Mouse (Mus musculus): ENCODE measurements at regions not wholly inside any gene's neighbourhood (a gene's known extent, or its start where the extent isn't known, plus 50 kb on each side); places are given as distances from the start of the nearest gene placed in this dataset.

- H3K9ac ChIP-seq (replicated peaks; ENCODE audit: low read length), result no peak overlapping the region
- no peaks in the 10 kb centered on the region for H3K9me3 ChIP-seq (replicated peaks; ENCODE audit: control insufficient read depth, low read length)
- 52% methylated on average over 6 of the region's 6 CpGs for WGBS
- no peak overlapping the region for H3K4me3 ChIP-seq (ENCODE audit: low read depth, low read length)
- DNase-seq (ENCODE audit: low spot score) (no peak), ATAC-seq (replicated peaks; ENCODE audit: insufficient number of reproducible peaks, low FRiP score, low TSS enrichment, low read depth) (no peak)
- no peak overlapping the region for H3K4me2 ChIP-seq (ENCODE audit: low read depth, low read length)
- H3K27me3 ChIP-seq (ENCODE audit: control insufficient read depth, insufficient read depth, low read length), result no peaks in the 10 kb centered on the region
- H3K36me3 ChIP-seq (replicated peaks; ENCODE audit: control insufficient read depth, insufficient read depth, low read depth, low read length), result no peaks in the 10 kb centered on the region
- no peaks in the 10 kb centered on the region for H3K4me1 ChIP-seq (ENCODE audit: control insufficient read depth, insufficient read depth, low read length)
- no peak overlapping the region for H3K27ac ChIP-seq (replicated peaks; ENCODE audit: low read depth, low read length)
Measured at GRCm38 (mm10) chr10:9239956-9240355, 354.1 kb upstream of the Sash1 start.

GRCm38 (mm10) chr10:9231751-9232150 is 345.9 kb upstream of the Sash1 start:
- DNase-seq (ENCODE audit: low spot score) (no peak), ATAC-seq (replicated peaks; ENCODE audit: insufficient number of reproducible peaks, low FRiP score, low TSS enrichment, low read depth) (no peak)
- no peaks in the 10 kb centered on the region for H3K4me1 ChIP-seq (ENCODE audit: control insufficient read depth, insufficient read depth, low read length)
- no peak overlapping the region for H3K27ac ChIP-seq (replicated peaks; ENCODE audit: low read depth, low read length)
- 87% methylated on average over 3 of the region's 3 CpGs for WGBS
- H3K27me3 ChIP-seq (ENCODE audit: control insufficient read depth, insufficient read depth, low read length), result no peaks in the 10 kb centered on the region
- no peaks in the 10 kb centered on the region for H3K36me3 ChIP-seq (replicated peaks; ENCODE audit: control insufficient read depth, insufficient read depth, low read depth, low read length)
- no peak overlapping the region for H3K9ac ChIP-seq (replicated peaks; ENCODE audit: low read length)
- H3K4me2 ChIP-seq (ENCODE audit: low read depth, low read length), result no peak overlapping the region
- no peak overlapping the region for H3K4me3 ChIP-seq (ENCODE audit: low read depth, low read length)
- H3K9me3 ChIP-seq (replicated peaks; ENCODE audit: control insufficient read depth, low read length), result no peaks in the 10 kb centered on the region

GRCm38 (mm10) chr10:9229116-9229515 is 343.2 kb upstream of the Sash1 start:
- H3K4me3 ChIP-seq (ENCODE audit: low read depth, low read length), result no peak overlapping the region
- ATAC-seq (replicated peaks; ENCODE audit: insufficient number of reproducible peaks, low FRiP score, low TSS enrichment, low read depth), result no peak
- no peaks in the 10 kb centered on the region for H3K36me3 ChIP-seq (replicated peaks; ENCODE audit: control insufficient read depth, insufficient read depth, low read depth, low read length)
- no peak for DNase-seq (ENCODE audit: low spot score)
- no peaks in the 10 kb centered on the region for H3K27me3 ChIP-seq (ENCODE audit: control insufficient read depth, insufficient read depth, low read length)
- no peak overlapping the region for H3K27ac ChIP-seq (replicated peaks; ENCODE audit: low read depth, low read length)
- 86% methylated on average over 11 of the region's 11 CpGs for WGBS
- no peak overlapping the region for H3K4me2 ChIP-seq (ENCODE audit: low read depth, low read length)
- H3K9me3 ChIP-seq (replicated peaks; ENCODE audit: control insufficient read depth, low read length), result no peaks in the 10 kb centered on the region
- H3K9ac ChIP-seq (replicated peaks; ENCODE audit: low read length), result no peak overlapping the region
- H3K4me1 ChIP-seq (ENCODE audit: control insufficient read depth, insufficient read depth, low read length), result no peaks in the 10 kb centered on the region

- Histone ChIP-seq H3K4me3 (ENCODE audit: low read depth, low read length) (no peak overlapping the region), H3K27me3 (ENCODE audit: control insufficient read depth, insufficient read depth, low read length) (no peaks in the 10 kb centered on the region), H3K9ac (replicated peaks; ENCODE audit: low read length) (no peak overlapping the region), H3K4me1 (ENCODE audit: control insufficient read depth, insufficient read depth, low read length) (no peaks in the 10 kb centered on the region), H3K4me2 (ENCODE audit: low read depth, low read length) (no peak overlapping the region), H3K27ac (replicated peaks; ENCODE audit: low read depth, low read length) (no peak overlapping the region), H3K36me3 (replicated peaks; ENCODE audit: control insufficient read depth, insufficient read depth, low read depth, low read length) (no peaks in the 10 kb centered on the region), H3K9me3 (replicated peaks; ENCODE audit: control insufficient read depth, low read length) (no peaks in the 10 kb centered on the region)
- 10% methylated on average over 1 of the region's 1 CpGs for WGBS
- DNase-seq (ENCODE audit: low spot score) (peak; percentile 57), ATAC-seq (replicated peaks; ENCODE audit: insufficient number of reproducible peaks, low FRiP score, low TSS enrichment, low read depth) (no peak)
Measured at GRCm38 (mm10) chr10:9227361-9227760, 341.5 kb upstream of the Sash1 start.

- no peak overlapping the region for H3K27ac ChIP-seq (replicated peaks; ENCODE audit: low read depth, low read length)
- H3K9me3 ChIP-seq (replicated peaks; ENCODE audit: control insufficient read depth, low read length), result no peaks in the 10 kb centered on the region
- WGBS, result 30% methylated on average over 2 of the region's 2 CpGs
- ATAC-seq (replicated peaks; ENCODE audit: insufficient number of reproducible peaks, low FRiP score, low TSS enrichment, low read depth), result no peak
- no peaks in the 10 kb centered on the region for H3K4me1 ChIP-seq (ENCODE audit: control insufficient read depth, insufficient read depth, low read length)
- H3K27me3 ChIP-seq (ENCODE audit: control insufficient read depth, insufficient read depth, low read length), result no peaks in the 10 kb centered on the region
- no peaks in the 10 kb centered on the region for H3K36me3 ChIP-seq (replicated peaks; ENCODE audit: control insufficient read depth, insufficient read depth, low read depth, low read length)
- H3K4me3 ChIP-seq (ENCODE audit: low read depth, low read length), result no peak overlapping the region
- no peak overlapping the region for H3K4me2 ChIP-seq (ENCODE audit: low read depth, low read length)
- no peak for DNase-seq (ENCODE audit: low spot score)
- no peak overlapping the region for H3K9ac ChIP-seq (replicated peaks; ENCODE audit: low read length)
Measured at GRCm38 (mm10) chr10:9210646-9211045, 324.8 kb upstream of the Sash1 start.

GRCm38 (mm10) chr10:9204096-9204495 is 318.2 kb upstream of the Sash1 start:
- no peak overlapping the region for H3K4me3 ChIP-seq (ENCODE audit: low read depth, low read length)

GRCm38 (mm10) chr10:9203323-9203722 is 317.5 kb upstream of the Sash1 start:
- H3K4me2 ChIP-seq (ENCODE audit: low read depth, low read length), result no peak overlapping the region
- H3K36me3 ChIP-seq (replicated peaks; ENCODE audit: control insufficient read depth, insufficient read depth, low read depth, low read length), result no peaks in the 10 kb centered on the region
- H3K9me3 ChIP-seq (replicated peaks; ENCODE audit: control insufficient read depth, low read length), result no peaks in the 10 kb centered on the region
- H3K9ac ChIP-seq (replicated peaks; ENCODE audit: low read length), result no peak overlapping the region
- H3K4me1 ChIP-seq (ENCODE audit: control insufficient read depth, insufficient read depth, low read length), result no peaks in the 10 kb centered on the region
- H3K27me3 ChIP-seq (ENCODE audit: control insufficient read depth, insufficient read depth, low read length), result no peaks in the 10 kb centered on the region
- DNase-seq (ENCODE audit: low spot score), result no peak
- 81% methylated on average over 6 of the region's 6 CpGs for WGBS
- no peak overlapping the region for H3K27ac ChIP-seq (replicated peaks; ENCODE audit: low read depth, low read length)
- H3K4me3 ChIP-seq (ENCODE audit: low read depth, low read length), result no peak overlapping the region
- no peak for ATAC-seq (replicated peaks; ENCODE audit: insufficient number of reproducible peaks, low FRiP score, low TSS enrichment, low read depth)

More at GRCm38 (mm10) chr10:9204096-9204495, 318.2 kb upstream of the Sash1 start:
- Histone ChIP-seq H3K9ac (replicated peaks; ENCODE audit: low read length) (no peak overlapping the region), H3K27ac (replicated peaks; ENCODE audit: low read depth, low read length) (no peak overlapping the region), H3K9me3 (replicated peaks; ENCODE audit: control insufficient read depth, low read length) (no peaks in the 10 kb centered on the region), H3K4me1 (ENCODE audit: control insufficient read depth, insufficient read depth, low read length) (no peaks in the 10 kb centered on the region), H3K27me3 (ENCODE audit: control insufficient read depth, insufficient read depth, low read length) (no peaks in the 10 kb centered on the region), H3K36me3 (replicated peaks; ENCODE audit: control insufficient read depth, insufficient read depth, low read depth, low read length) (no peaks in the 10 kb centered on the region), H3K4me2 (ENCODE audit: low read depth, low read length) (no peak overlapping the region)
- no peak for DNase-seq (ENCODE audit: low spot score)
- WGBS, result 84% methylated on average over 8 of the region's 8 CpGs
- ATAC-seq (replicated peaks; ENCODE audit: insufficient number of reproducible peaks, low FRiP score, low TSS enrichment, low read depth), result no peak

GRCm38 (mm10) chr10:9202922-9203321 is 317.1 kb upstream of the Sash1 start:
- WGBS, result 46% methylated on average over 1 of the region's 1 CpGs
- ATAC-seq (replicated peaks; ENCODE audit: insufficient number of reproducible peaks, low FRiP score, low TSS enrichment, low read depth), result no peak
- Histone ChIP-seq H3K4me2 (ENCODE audit: low read depth, low read length) (no peak overlapping the region), H3K27me3 (ENCODE audit: control insufficient read depth, insufficient read depth, low read length) (no peaks in the 10 kb centered on the region), H3K27ac (replicated peaks; ENCODE audit: low read depth, low read length) (no peak overlapping the region), H3K4me1 (ENCODE audit: control insufficient read depth, insufficient read depth, low read length) (no peaks in the 10 kb centered on the region), H3K4me3 (ENCODE audit: low read depth, low read length) (no peak overlapping the region), H3K36me3 (replicated peaks; ENCODE audit: control insufficient read depth, insufficient read depth, low read depth, low read length) (no peaks in the 10 kb centered on the region), H3K9ac (replicated peaks; ENCODE audit: low read length) (no peak overlapping the region), H3K9me3 (replicated peaks; ENCODE audit: control insufficient read depth, low read length) (no peaks in the 10 kb centered on the region)
- no peak for DNase-seq (ENCODE audit: low spot score)

Data from embryonic facial prominence, embryonic 11.5 days (tissue).